Mouse (Mus musculus) CH12.LX (cell line): ENCODE data around the gene Gm28038.

Experiments
- MAFK ChIP-seq: IDR thresholded peaks from 2 replicates; pipeline ENCODE4 v1.6.1; 2011; ENCODE audit warnings: low read length, improper control_type of control experiment; ENCODE audit not compliant: insufficient replicate concordance
- MAZ ChIP-seq: IDR thresholded peaks from 2 replicates; pipeline ENCODE4 v1.6.1; 2012; ENCODE audit warnings: low read depth, mild to moderate bottlenecking, inconsistent platforms, low read length, improper control_type of control experiment, moderate library complexity
- RCOR1 ChIP-seq: conservative IDR thresholded peaks from 2 replicates; pipeline ENCODE4 v1.6.1; 2012; ENCODE audit warnings: low read depth, mild to moderate bottlenecking, inconsistent platforms, low read length, improper control_type of control experiment

GRCm38 (mm10) chr2:30285004-30285403 lies 4.2 kb downstream of the Gm28038 start:
- TF ChIP-seq RCOR1 (no peak), MAFK (no peak), MAZ (no peak)
